Mouse (Mus musculus): ENCODE measurements at regions not wholly inside any gene's neighbourhood (a gene's known extent, or its start where the extent isn't known, plus 50 kb on each side); places are given as distances from the start of the nearest gene placed in this dataset.
A peak's percentile ranks its signal among the peaks of the same experiment; 100 is the strongest.
"Not testable (repeated sequence)": the region's sequence is repeated elsewhere in the genome, so short reads cannot be mapped to it uniquely, and the experiment has no call there.

DNA sequence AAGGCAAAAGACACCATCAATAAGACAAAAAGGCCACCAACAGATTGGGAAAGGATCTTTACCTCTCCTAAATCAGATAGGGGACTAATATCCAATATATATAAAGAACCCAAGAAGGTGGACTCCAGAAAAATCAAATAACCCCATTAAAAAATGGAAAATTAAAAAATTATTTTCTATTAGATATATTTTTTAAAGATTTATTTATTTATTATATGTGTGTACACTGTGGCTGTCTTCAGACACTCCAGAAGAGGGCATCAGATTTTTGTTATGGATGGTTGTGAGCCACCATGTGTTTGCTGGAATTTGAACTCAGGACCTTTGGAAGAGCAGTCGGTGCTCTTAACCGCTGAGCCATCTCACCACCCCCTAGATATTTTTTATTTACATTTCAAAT is 199.2 kb downstream of the Gm31371 start:
- H3K4me3 ChIP-seq (ENCODE audit: inconsistent target); H3K27ac ChIP-seq; H3K36me3 ChIP-seq (ENCODE audit: inconsistent target); H3K79me2 ChIP-seq (ENCODE audit: inconsistent target): not testable (repeated sequence)
- WGBS (ENCODE audit: missing documents), result no CpG with 5 or more reads among the region's 2 CpGs

DNA sequence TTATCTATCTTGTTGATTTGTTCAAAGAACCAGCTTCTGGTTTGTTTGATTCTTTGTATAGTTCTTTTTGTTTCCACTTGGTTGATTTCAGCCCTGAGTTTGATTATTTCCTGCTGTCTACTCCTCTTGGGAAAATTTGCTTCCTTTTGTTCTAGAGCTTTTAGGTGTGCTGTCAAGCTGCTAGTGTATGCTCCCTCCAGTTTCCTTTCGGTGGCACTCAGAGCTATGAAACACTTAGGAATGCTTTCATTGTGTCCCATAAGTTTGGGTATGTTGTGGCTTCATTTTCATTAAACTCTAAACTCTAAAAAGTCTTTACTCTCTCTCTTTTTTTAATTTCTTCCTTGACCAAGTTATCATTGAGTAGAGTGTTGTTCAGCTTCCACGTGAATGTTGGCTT is 204.0 kb downstream of the Gm31371 start:
- not testable (repeated sequence) for H3K4me3 ChIP-seq (ENCODE audit: inconsistent target); H3K79me2 ChIP-seq (ENCODE audit: inconsistent target); H3K27ac ChIP-seq; H3K36me3 ChIP-seq (ENCODE audit: inconsistent target)
- WGBS (ENCODE audit: missing documents), result 86% methylated on average over 1 of the region's 2 CpGs

DNA sequence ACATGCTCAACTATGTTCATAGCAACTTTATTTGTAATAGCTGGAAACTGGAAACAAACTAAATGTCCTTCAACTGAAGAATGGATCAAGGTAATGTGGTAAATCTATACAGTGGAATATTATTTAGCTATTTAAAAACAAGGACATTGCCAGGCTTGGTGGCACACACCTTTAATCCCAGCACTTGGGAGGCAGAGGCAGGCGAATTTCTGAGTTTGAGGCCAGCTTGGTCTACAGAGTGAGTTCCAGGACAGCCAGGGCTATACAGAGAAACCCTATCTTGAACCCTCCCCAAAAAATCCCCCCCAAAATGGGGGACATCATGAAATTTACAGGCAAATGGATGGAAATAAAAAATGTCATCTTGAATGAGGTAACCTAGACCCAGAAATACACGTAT is 213.6 kb downstream of the Gm31371 start:
- not testable (repeated sequence) for H3K79me2 ChIP-seq (ENCODE audit: inconsistent target); H3K4me3 ChIP-seq (ENCODE audit: inconsistent target); H3K36me3 ChIP-seq (ENCODE audit: inconsistent target); H3K27ac ChIP-seq
- 83% methylated on average over 1 of the region's 2 CpGs for WGBS (ENCODE audit: missing documents)

DNA sequence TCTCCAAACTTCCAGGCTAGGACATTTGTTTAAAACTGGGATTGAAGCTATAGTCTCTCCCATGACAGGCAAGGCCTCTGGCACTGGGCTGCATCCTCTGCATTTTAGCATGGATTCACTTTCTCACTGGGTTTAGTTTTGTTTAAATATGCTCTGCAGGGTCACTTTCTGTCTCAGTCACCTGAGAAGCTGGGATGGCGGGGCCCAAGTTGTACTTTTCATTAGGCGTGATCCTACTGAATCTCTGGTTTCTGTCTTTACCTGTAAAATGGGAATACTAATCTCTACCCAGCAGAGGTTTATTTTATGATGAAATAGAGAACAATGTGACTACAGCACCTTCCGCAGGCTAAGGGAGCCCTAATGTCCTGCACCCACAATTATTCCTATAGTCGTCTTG is 216.4 kb downstream of the Gm31371 start:
- not testable (repeated sequence) for H3K4me3 ChIP-seq (ENCODE audit: inconsistent target); H3K36me3 ChIP-seq (ENCODE audit: inconsistent target); H3K79me2 ChIP-seq (ENCODE audit: inconsistent target); H3K27ac ChIP-seq
- 84% methylated on average over 2 of the region's 4 CpGs for WGBS (ENCODE audit: missing documents)

GRCm38 (mm10) chr8:20120186-20120585 is 217.0 kb downstream of the Gm31371 start:
- H3K36me3 ChIP-seq (ENCODE audit: inconsistent target), result not testable (repeated sequence)
- 100% methylated on average over 1 of the region's 2 CpGs for whole genome bisulfite sequencing (ENCODE audit: missing documents)

GRCm38 (mm10) chr8:20121391-20121909 is 218.3 kb downstream of the Gm31371 start:
- H3K27ac ChIP-seq; H3K36me3 ChIP-seq (ENCODE audit: inconsistent target); H3K79me2 ChIP-seq (ENCODE audit: inconsistent target); H3K4me3 ChIP-seq (ENCODE audit: inconsistent target): not testable (repeated sequence)
- WGBS (ENCODE audit: missing documents), result 91% methylated on average over 2 of the region's 11 CpGs

More at GRCm38 (mm10) chr8:20120186-20120585, 217.0 kb downstream of the Gm31371 start:
- not testable (repeated sequence) for H3K4me3 ChIP-seq (ENCODE audit: inconsistent target); H3K79me2 ChIP-seq (ENCODE audit: inconsistent target); H3K27ac ChIP-seq

DNA sequence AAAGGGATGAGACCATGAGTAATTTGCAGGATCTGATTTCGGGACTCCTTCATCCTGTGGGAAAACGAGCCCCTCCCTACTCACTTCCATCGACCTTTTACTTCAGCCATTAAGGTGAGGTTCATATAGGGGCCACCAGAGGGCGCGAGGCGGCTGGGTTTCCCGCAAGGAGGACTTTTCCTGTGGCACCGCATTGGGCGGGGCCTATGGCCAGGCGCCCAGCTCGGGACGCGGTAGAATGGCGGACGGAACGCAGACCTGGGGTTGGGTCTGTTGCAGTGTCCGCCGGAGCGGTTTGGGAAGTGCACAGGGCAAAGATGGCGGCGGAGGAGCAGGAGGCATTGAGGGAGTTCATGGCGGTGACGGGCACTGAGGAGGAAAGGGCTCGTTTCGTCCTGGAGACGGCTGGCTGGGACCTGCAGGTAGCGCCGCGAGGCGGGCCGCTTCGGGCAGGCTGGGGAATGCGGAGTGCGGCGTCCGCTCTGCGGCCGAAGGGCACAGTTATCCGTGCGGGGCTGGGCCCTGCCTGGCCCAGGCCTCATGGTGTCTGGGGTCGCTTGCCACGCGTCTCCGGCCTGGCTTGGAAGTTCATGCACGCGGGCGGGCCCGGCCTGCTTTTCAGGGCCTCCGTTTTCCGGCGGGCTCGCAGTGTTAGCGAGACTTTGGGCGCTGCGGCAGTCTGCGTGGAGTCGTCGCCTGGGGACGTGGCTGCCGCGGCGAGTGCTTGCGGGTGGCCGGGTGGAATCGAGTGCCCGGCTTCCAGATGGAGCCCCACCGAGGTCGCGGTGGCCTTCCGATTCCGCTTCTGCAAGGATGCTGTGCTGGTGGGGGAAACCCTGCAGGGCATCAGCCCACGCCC is 219.1 kb downstream of the Gm31371 start:
- H3K36me3 ChIP-seq (ENCODE audit: inconsistent target); H3K79me2 ChIP-seq (ENCODE audit: inconsistent target); H3K27ac ChIP-seq: not testable (repeated sequence)
- H3K4me3 ChIP-seq (ENCODE audit: inconsistent target), result peak overlapping the region; percentile 15; the same call in 1 of the 2 replicates
- 4% methylated on average over 43 of the region's 72 CpGs for WGBS (ENCODE audit: missing documents)

DNA sequence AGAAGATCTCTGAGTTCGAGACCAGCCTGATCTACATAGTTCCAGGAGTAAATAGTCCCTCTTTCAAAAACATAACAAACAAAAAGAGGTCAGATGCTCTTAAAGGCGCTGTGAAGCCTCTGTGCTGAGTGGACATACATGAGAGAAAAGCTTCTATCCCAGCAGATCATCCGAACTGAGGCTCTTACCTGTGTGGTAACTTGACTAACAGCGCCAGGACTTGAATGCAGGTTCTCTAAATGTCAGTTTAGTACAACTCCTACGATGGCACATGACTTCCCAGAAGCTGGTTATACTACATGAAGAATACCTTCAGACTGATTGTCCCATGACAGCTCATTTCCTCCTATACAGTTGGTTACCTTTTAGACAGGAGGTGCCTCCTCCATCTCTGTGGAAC is 220.4 kb downstream of the Gm31371 start:
- H3K79me2 ChIP-seq (ENCODE audit: inconsistent target); H3K36me3 ChIP-seq (ENCODE audit: inconsistent target); H3K4me3 ChIP-seq (ENCODE audit: inconsistent target); H3K27ac ChIP-seq: not testable (repeated sequence)
- no CpG with 5 or more reads among the region's 5 CpGs for WGBS (ENCODE audit: missing documents)

GRCm38 (mm10) chr8:20135626-20136025 is 227.4 kb downstream of the Gm15319 start:
- not testable (repeated sequence) for H3K79me2 ChIP-seq (ENCODE audit: inconsistent target); H3K27ac ChIP-seq; H3K4me3 ChIP-seq (ENCODE audit: inconsistent target); H3K36me3 ChIP-seq (ENCODE audit: inconsistent target)
- no CpG with 5 or more reads among the region's 1 CpGs for WGBS (ENCODE audit: missing documents)

GRCm38 (mm10) chr8:20145436-20145835 is 217.6 kb downstream of the Gm15319 start:
- not testable (repeated sequence) for H3K79me2 ChIP-seq (ENCODE audit: inconsistent target); H3K36me3 ChIP-seq (ENCODE audit: inconsistent target); H3K27ac ChIP-seq; H3K4me3 ChIP-seq (ENCODE audit: inconsistent target)
- WGBS (ENCODE audit: missing documents), result 90% methylated on average over 2 of the region's 4 CpGs

- not testable (repeated sequence) for H3K79me2 ChIP-seq (ENCODE audit: inconsistent target); H3K36me3 ChIP-seq (ENCODE audit: inconsistent target); H3K27ac ChIP-seq; H3K4me3 ChIP-seq (ENCODE audit: inconsistent target)
- WGBS (ENCODE audit: missing documents), result 72% methylated on average over 1 of the region's 11 CpGs
Measured at GRCm38 (mm10) chr8:20151317-20152047, 211.5 kb downstream of the Gm15319 start.

DNA sequence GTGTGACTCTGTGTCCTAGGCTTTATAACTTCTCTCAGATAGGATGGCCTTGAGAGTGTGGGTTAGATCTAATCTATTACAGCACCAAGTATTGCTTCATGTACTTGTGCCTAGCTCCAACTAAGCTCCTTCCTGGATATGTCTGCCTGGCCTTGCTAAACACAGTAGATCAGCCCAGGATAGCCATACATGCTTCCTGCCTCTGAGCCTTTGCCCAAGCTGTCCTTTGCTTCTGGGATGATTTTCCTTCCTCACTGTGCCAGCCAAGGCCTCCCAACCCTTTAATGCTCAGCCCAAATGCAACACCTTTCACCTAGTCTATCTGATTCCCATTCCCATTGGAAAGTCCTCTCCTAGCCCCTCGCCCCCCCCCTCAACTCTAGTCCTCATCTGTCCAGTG is 208.9 kb downstream of the Gm15319 start:
- H3K4me3 ChIP-seq (ENCODE audit: inconsistent target); H3K36me3 ChIP-seq (ENCODE audit: inconsistent target); H3K79me2 ChIP-seq (ENCODE audit: inconsistent target); H3K27ac ChIP-seq: not testable (repeated sequence)
- no CpG with 5 or more reads among the region's 1 CpGs for WGBS (ENCODE audit: missing documents)

Measured in macrophage (primary cell).